Mouse (Mus musculus): Measurements from ENCODE around the gene Ccdc130. TPM values are rescaled to one million over a fixed set of nuclear protein-coding genes. Genes with fewer than 3 reads are reported as not detected.

Gene Ccdc130
- total and polyA plus RNA-seq, 3 experiments, result 10.2 to 26.0 TPM; not detected in 1

DNA sequence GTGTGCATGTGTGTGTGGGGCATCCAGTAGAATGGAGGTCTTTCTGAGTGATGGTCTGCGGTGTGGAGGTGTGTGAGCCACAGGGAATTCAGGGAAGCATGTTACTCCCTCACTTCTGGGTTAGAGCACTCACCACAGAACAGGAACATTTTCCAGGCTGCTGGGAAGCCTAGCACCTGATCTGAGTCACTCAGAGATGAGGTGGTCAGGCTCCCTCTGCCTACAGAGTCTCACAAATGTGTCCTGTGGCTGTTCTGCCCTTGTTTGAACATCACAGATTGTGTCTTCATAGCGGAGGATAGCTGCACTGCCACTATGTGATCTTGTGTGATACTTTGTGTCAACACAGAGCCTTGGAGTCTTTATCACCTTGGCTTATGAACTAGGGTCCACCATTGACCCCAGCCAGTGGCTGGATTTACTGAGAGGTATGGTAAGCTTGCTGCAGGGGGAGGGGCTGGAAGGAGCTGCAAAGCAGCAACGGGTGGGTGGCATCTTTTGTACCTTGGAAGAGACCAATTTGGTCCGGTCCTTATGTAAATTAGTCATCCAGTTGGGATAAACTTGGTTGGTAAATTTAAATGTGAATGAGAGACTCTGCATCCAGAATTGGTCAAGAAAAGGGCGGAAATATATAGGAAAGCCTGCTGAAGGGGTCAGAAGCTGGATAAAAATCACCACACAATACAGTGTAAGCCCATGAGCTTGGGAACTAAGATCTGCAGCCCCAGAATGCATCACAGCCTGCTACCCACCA lies 27.0 kb upstream of the Ccdc130 start:
- no peak overlapping the region for H3K4me3 ChIP-seq (ENCODE audit: control insufficient read depth in 1 of 2, insufficient read depth in 1 of 2, low read depth in 2 of 2, low read length in 2 of 2)
- no peaks in the 10 kb centered on the region for H3K4me1 ChIP-seq (ENCODE audit: control insufficient read depth in 1 of 2, insufficient read depth in 2 of 2, low read length in 2 of 2)
- H3K9me3 ChIP-seq (replicated peaks; ENCODE audit: insufficient read depth, low read length), result no peaks in the 10 kb centered on the region
- DNase-seq (ENCODE audit: low read depth, low spot score), result no peak
- H3K27me3 ChIP-seq (ENCODE audit: control insufficient read depth in 1 of 2, insufficient read depth in 2 of 2, low read length in 2 of 2), result peaks cover 22 to 39% of the 10 kb centered on the region in 2 experiments
- H3K79me2 ChIP-seq (ENCODE audit: control insufficient read depth, insufficient read depth, low read length, poor library complexity), result no peaks in the 10 kb centered on the region
- no peak for TF ChIP-seq MAFK (IDR thresholded peaks at IDR 0.05; ENCODE audit: borderline replicate concordance, low read depth, low read length)
- TF ChIP-seq MXI1 (IDR thresholded peaks at IDR 0.05; ENCODE audit: low read depth, low read length), result no peak
- TF ChIP-seq MYB (IDR thresholded peaks at IDR 0.05; ENCODE audit: low read depth, low read length), result no peak
- no peak for TF ChIP-seq CHD1 (IDR thresholded peaks at IDR 0.05; ENCODE audit: low read depth, low read length)
- no peak for TF ChIP-seq MYC (IDR thresholded peaks at IDR 0.05; ENCODE audit: low read depth, low read length)
- no peak for TF ChIP-seq TAL1 (IDR thresholded peaks at IDR 0.05; ENCODE audit: low read length)
- no peak for TF ChIP-seq USF1 (IDR thresholded peaks at IDR 0.05; ENCODE audit: low read depth, low read length)
- TF ChIP-seq ZC3H11A (IDR thresholded peaks at IDR 0.05; ENCODE audit: low read depth, low read length), result no peak
- TF ChIP-seq CTCF (IDR thresholded peaks at IDR 0.05 in 2 of 3, conservative IDR thresholded peaks at IDR 0.05 in 1 of 3; ENCODE audit: control insufficient read depth in 1 of 3, insufficient read depth in 1 of 3, low read depth in 2 of 3, low read length in 3 of 3, poor library complexity in 1 of 3, severe bottlenecking in 1 of 3), result no peak
- TF ChIP-seq SIN3A (IDR thresholded peaks at IDR 0.05; ENCODE audit: low read length), result no peak
- no peak for TF ChIP-seq ZNF384 (IDR thresholded peaks at IDR 0.05; ENCODE audit: low read depth, low read length)
- no peak for TF ChIP-seq POLR2AphosphoS2 (IDR thresholded peaks at IDR 0.05; ENCODE audit: low read length)
- no peak for TF ChIP-seq GABPA (IDR thresholded peaks at IDR 0.05; ENCODE audit: low read depth, low read length)
- no peak for TF ChIP-seq USF2 (IDR thresholded peaks at IDR 0.05; ENCODE audit: borderline replicate concordance in 1 of 2, insufficient read depth in 1 of 2, low read depth in 1 of 2, low read length in 2 of 2)
- TF ChIP-seq POLR2A (IDR thresholded peaks at IDR 0.05; ENCODE audit: control insufficient read depth in 1 of 2, insufficient read depth in 1 of 2, low read depth in 1 of 2, low read length in 2 of 2, poor library complexity in 1 of 2), result no peak
- no peak for TF ChIP-seq MAX (IDR thresholded peaks at IDR 0.05; ENCODE audit: low read length)
- no peak for TF ChIP-seq SMC3 (IDR thresholded peaks at IDR 0.05; ENCODE audit: low read depth, low read length)
- no peak for TF ChIP-seq RAD21 (IDR thresholded peaks at IDR 0.05; ENCODE audit: low read depth, low read length)
- no peak for TF ChIP-seq EP300 (IDR thresholded peaks at IDR 0.05; ENCODE audit: low read depth in 1 of 2, low read length in 2 of 2)
- no peaks in the 10 kb centered on the region for H3K36me3 ChIP-seq (ENCODE audit: control insufficient read depth in 1 of 2, insufficient read depth in 2 of 2, low read length in 2 of 2)
- H3K27ac ChIP-seq (ENCODE audit: control insufficient read depth, low read depth, low read length), result no peak overlapping the region
- no peak overlapping the region for H3K9ac ChIP-seq (ENCODE audit: control insufficient read depth, low read depth, low read length, poor library complexity, severe bottlenecking)

DNA sequence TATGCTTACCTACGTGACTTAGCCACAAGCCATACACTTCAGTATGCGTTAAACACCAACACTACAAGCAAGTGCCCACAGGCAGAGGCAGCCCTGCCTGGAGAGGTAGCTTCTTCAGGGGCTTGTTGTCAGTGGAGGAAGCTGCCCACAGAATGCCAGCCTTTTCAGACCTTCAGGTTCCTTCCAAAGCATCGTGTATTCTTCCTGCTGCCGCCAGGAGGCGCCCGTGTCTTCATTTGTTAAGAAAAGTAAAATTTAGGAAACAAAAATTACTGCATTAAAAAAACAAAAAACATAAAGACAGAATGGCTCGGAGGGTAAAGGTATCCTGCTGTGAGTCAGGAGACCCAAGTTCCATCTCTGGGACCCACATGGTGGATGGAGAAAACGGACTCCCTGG lies 21.5 kb upstream of the Ccdc130 start:
- no peaks in the 10 kb centered on the region for H3K36me3 ChIP-seq (ENCODE audit: control insufficient read depth in 1 of 2, insufficient read depth in 2 of 2, low read length in 2 of 2)

More for the DNA sequence above, 21.5 kb upstream of the Ccdc130 start:
- DNase-seq (ENCODE audit: low read depth, low spot score), result peak; percentile 87
- Histone ChIP-seq H3K27ac (ENCODE audit: control insufficient read depth, low read depth, low read length) (no peak overlapping the region), H3K27me3 (ENCODE audit: control insufficient read depth in 1 of 2, insufficient read depth in 2 of 2, low read length in 2 of 2) (peaks cover 6 to 12% of the 10 kb centered on the region in 2 experiments), H3K4me3 (ENCODE audit: control insufficient read depth in 1 of 2, insufficient read depth in 1 of 2, low read depth in 2 of 2, low read length in 2 of 2) (no peak overlapping the region), H3K4me1 (ENCODE audit: control insufficient read depth in 1 of 2, insufficient read depth in 2 of 2, low read length in 2 of 2) (no peaks in the 10 kb centered on the region), H3K9ac (ENCODE audit: control insufficient read depth, low read depth, low read length, poor library complexity, severe bottlenecking) (no peak overlapping the region), H3K79me2 (ENCODE audit: control insufficient read depth, insufficient read depth, low read length, poor library complexity) (no peaks in the 10 kb centered on the region), H3K9me3 (replicated peaks; ENCODE audit: insufficient read depth, low read length) (no peaks in the 10 kb centered on the region)
- TF ChIP-seq ZNF384 (IDR thresholded peaks at IDR 0.05; ENCODE audit: low read depth, low read length) (peak; percentile 49), CTCF (IDR thresholded peaks at IDR 0.05 in 2 of 3, conservative IDR thresholded peaks at IDR 0.05 in 1 of 3; ENCODE audit: control insufficient read depth in 1 of 3, insufficient read depth in 1 of 3, low read depth in 2 of 3, low read length in 3 of 3, poor library complexity in 1 of 3, severe bottlenecking in 1 of 3) (peak; percentile 85 to 92 (median 87)), ZC3H11A (IDR thresholded peaks at IDR 0.05; ENCODE audit: low read depth, low read length) (peak; percentile 72), CHD2 (IDR thresholded peaks at IDR 0.05; ENCODE audit: low read length) (no peak), SMC3 (IDR thresholded peaks at IDR 0.05; ENCODE audit: low read depth, low read length) (peak; percentile 92), MAFK (IDR thresholded peaks at IDR 0.05; ENCODE audit: borderline replicate concordance, low read depth, low read length) (no peak), RAD21 (IDR thresholded peaks at IDR 0.05; ENCODE audit: low read depth, low read length) (peak; percentile 72)

Data from MEL (cell line).